In the genomic region with DNA sequence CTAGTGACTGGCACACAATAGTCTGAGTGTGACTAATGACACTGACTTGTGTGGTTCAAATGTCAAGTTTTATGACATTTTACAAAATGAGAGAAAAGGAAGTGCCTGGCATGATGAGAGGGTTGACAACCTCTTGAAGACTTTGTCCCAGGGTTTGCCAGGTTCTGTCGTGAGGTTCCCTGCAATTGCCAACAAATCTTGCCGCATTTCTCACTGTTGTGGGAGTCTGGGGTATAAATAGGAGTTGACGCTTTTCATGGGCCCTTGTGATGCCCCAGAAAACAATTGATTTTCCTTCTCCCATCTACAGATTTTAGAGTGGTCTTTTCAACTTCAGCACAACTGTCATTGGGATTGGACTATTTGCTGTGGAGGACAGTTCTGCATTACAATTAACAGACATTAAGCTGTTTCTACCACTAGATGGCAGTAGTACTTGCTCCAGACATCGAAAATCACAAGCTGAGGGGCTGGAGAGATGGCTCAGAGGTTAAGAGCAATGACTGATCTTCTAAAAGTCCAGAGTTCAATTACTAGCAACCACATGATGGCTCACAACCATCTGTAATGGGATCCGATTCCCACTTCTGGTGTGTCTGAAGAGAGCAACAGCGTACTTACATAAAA, we compare ENCODE assay signal across 9 mouse cellular contexts. TPM values are rescaled to one million over a fixed set of nuclear protein-coding genes. Genes with fewer than 3 reads are reported as not detected.
DNase-seq lines count a peak whose midpoint lies in the region; ATAC-seq and TF ChIP-seq lines count a peak whose summit lies in the region.
"Had no signal": no experiment of that assay in that cellular context is flagged by ENCODE, and none has a peak within 500 bp of the region (broad histone marks: within the 10 kb centered on the region; RNA-seq: fewer than 3 reads in every experiment).

No protein-coding gene starts in this region.

- no peak for TF ChIP-seq POLR2A in kidney, adult 2 months (IDR thresholded peaks at IDR 0.05; ENCODE audit: low read depth, low read length)

- H3K4me3 ChIP-seq in kidney, adult 2 months (ENCODE audit: insufficient read depth, low read depth, low read length), result no peak overlapping the region
- no peak overlapping the region for H3K4me3 ChIP-seq in kidney, embryonic 15.5 days (replicated peaks)
- no peak overlapping the region for H3K4me3 ChIP-seq in embryonic facial prominence, embryonic 11.5 days (ENCODE audit: low read depth, low read length)
- H3K4me3 ChIP-seq: heart, embryonic 13.5 days had no signal

- H3K27me3 ChIP-seq in kidney, adult 2 months (replicated peaks; ENCODE audit: control insufficient read depth, insufficient read depth, low read length), result no peaks in the 10 kb centered on the region
- no peaks in the 10 kb centered on the region for H3K27me3 ChIP-seq in kidney, embryonic 15.5 days
- H3K27me3 ChIP-seq in Patski, result no peaks in the 10 kb centered on the region
- H3K27me3 ChIP-seq in embryonic facial prominence, embryonic 11.5 days (ENCODE audit: control insufficient read depth, insufficient read depth, low read length), result no peaks in the 10 kb centered on the region
- H3K27me3 ChIP-seq: heart, embryonic 13.5 days had no signal

- no peak overlapping the region for H3K27ac ChIP-seq in kidney, adult 2 months (ENCODE audit: insufficient read depth, low read depth, low read length)
- H3K27ac ChIP-seq in kidney, embryonic 15.5 days, result no peak overlapping the region
- no peak overlapping the region for H3K27ac ChIP-seq in embryonic facial prominence, embryonic 11.5 days (replicated peaks; ENCODE audit: low read depth, low read length)
- H3K27ac ChIP-seq: heart, embryonic 13.5 days had no signal

- in situ Hi-C loops in Patski (cut with MboI; ENCODE audit: low pct_unique_long_range_greater_than_20kb), result loop anchor here (5.0 kb wide), 2 partner anchors 139 to 309 kb away; no protein-coding TSS in a partner anchor

- peaks cover 2% of the 10 kb centered on the region; the same call in 1 of the 2 replicates for H3K4me1 ChIP-seq in kidney, adult 2 months (ENCODE audit: control insufficient read depth, insufficient read depth, low read length)
- peaks cover 3% of the 10 kb centered on the region for H3K4me1 ChIP-seq in kidney, embryonic 15.5 days
- H3K4me1 ChIP-seq in embryonic facial prominence, embryonic 11.5 days (ENCODE audit: control insufficient read depth, insufficient read depth, low read length), result no peaks in the 10 kb centered on the region

- POLR2A ChIA-PET in Patski (lab: Charles Lee), result interaction anchor here (0.8 kb wide), 1 partner anchor 19 kb away, joined by 3 read pairs; no protein-coding TSS in a partner anchor

- H3K36me3 ChIP-seq in kidney, adult 2 months (ENCODE audit: control insufficient read depth, insufficient read depth, low read length), result no peaks in the 10 kb centered on the region
- H3K36me3 ChIP-seq in kidney, embryonic 15.5 days, result no peaks in the 10 kb centered on the region
- H3K36me3 ChIP-seq in embryonic facial prominence, embryonic 11.5 days (replicated peaks; ENCODE audit: control insufficient read depth, insufficient read depth, low read depth, low read length), result no peaks in the 10 kb centered on the region
- H3K36me3 ChIP-seq: heart, embryonic 13.5 days had no signal

- TF ChIP-seq CTCF in kidney, adult 2 months (conservative IDR thresholded peaks at IDR 0.05; ENCODE audit: insufficient read depth, insufficient read length, low read depth, low read length), result peak; percentile 40
- peak; percentile 78 for TF ChIP-seq CTCF in Patski (IDR thresholded peaks at IDR 0.05)

- WGBS in kidney, adult 2 months, result 33% methylated on average over 6 of the region's 6 CpGs
- 27% methylated on average over 6 of the region's 6 CpGs for WGBS in kidney, embryonic 15.5 days
- 35% methylated on average over 6 of the region's 6 CpGs for WGBS in embryonic facial prominence, embryonic 11.5 days

- CTCF ChIA-PET in Patski (lab: Charles Lee), result interaction anchor here (0.6 to 2.4 kb wide), 4 partner anchors 16 to 311 kb away, joined by 3 to 8 read pairs (median 4); no protein-coding TSS in a partner anchor

- ATAC-seq in kidney, embryonic 15.5 days (replicated peaks; ENCODE audit: low FRiP score), result no peak
- no peak for ATAC-seq in Patski
- no peak for ATAC-seq in embryonic facial prominence, embryonic 11.5 days (replicated peaks; ENCODE audit: insufficient number of reproducible peaks, low FRiP score, low TSS enrichment, low read depth)

- H3K9me3 ChIP-seq in kidney, embryonic 15.5 days (replicated peaks), result no peaks in the 10 kb centered on the region
- H3K9me3 ChIP-seq in embryonic facial prominence, embryonic 11.5 days (replicated peaks; ENCODE audit: control insufficient read depth, low read length), result no peaks in the 10 kb centered on the region
- H3K9me3 ChIP-seq: heart, embryonic 13.5 days had no signal

- no peak overlapping the region for H3K9ac ChIP-seq in kidney, embryonic 15.5 days
- no peak overlapping the region for H3K9ac ChIP-seq in embryonic facial prominence, embryonic 11.5 days (replicated peaks; ENCODE audit: low read length)
- H3K9ac ChIP-seq: heart, embryonic 13.5 days had no signal

- H3K4me2 ChIP-seq in kidney, embryonic 15.5 days, result no peak overlapping the region
- H3K4me2 ChIP-seq in embryonic facial prominence, embryonic 11.5 days (ENCODE audit: low read depth, low read length), result no peak overlapping the region
- H3K4me2 ChIP-seq: heart, embryonic 13.5 days had no signal

- peak; percentile 79 for DNase-seq in kidney, adult 2 months
- DNase-seq in CD4-positive, CD25-positive, alpha-beta regulatory T cell, adult 2 months (ENCODE audit: low read depth, low spot score), result peak; percentile 80
- no peak for DNase-seq in Patski (ENCODE audit: low read depth, low spot score)
- peak; percentile 84 for DNase-seq in embryonic facial prominence, embryonic 11.5 days (ENCODE audit: low spot score)
- DNase-seq in layer of hippocampus, adult 9-11 months, result peak; percentile 20
- peak; percentile 31 for DNase-seq in yolk sac, embryonic 10.5 days (ENCODE audit: low spot score)
- no peak for DNase-seq in gastrocnemius, adult 8-10 months (ENCODE audit: low spot score in 2 of 2)

RNA-seq across cellular contexts. Expression of a gene that starts 4.2 kb away (rescaled TPM):
- 1.3 and 2.5 TPM in 2 replicates for polyA plus RNA-seq in kidney, adult 2 months (2012; rRNA removed)
- polyA plus RNA-seq in kidney, embryonic 15.5 days (2015; fragmentation: Nextera tagmentation; extraction: Ambion mirVana), result 7.2 and 8.3 TPM in 2 replicates
- 8.5 TPM for polyA plus RNA-seq in Patski (2021)
- polyA plus RNA-seq in embryonic facial prominence, embryonic 11.5 days (2014; fragmentation: Nextera tagmentation; extraction: Ambion mirVana), result 10.9 and 11.0 TPM in 2 replicates
- 1 to 10 TPM; 7.8 to 9.9 (median 8.0) TPM for total RNA-seq in gastrocnemius, adult 8-10 months (2022)

RNA-seq across cellular contexts. Expression of a gene that starts 19.1 kb away (rescaled TPM):
- polyA plus RNA-seq in kidney, adult 2 months (2012; rRNA removed), result 1.0 and 1.2 TPM in 2 replicates
- polyA plus RNA-seq in kidney, embryonic 15.5 days (2015; fragmentation: Nextera tagmentation; extraction: Ambion mirVana), result 1.2 and 1.7 TPM in 2 replicates
- polyA plus RNA-seq in Patski (2021), result 5.8 TPM
- 1.2 and 1.7 TPM in 2 replicates for polyA plus RNA-seq in embryonic facial prominence, embryonic 11.5 days (2014; fragmentation: Nextera tagmentation; extraction: Ambion mirVana)
- 10 to 100 TPM in 2 of 4 experiments, 1 to 10 TPM in 2; 6.4 to 11.8 (median 10.0) TPM for total RNA-seq in gastrocnemius, adult 8-10 months (2022)

RNA-seq across cellular contexts. Expression of a gene that starts 19.4 kb away (rescaled TPM):
- polyA plus RNA-seq in kidney, adult 2 months (2012; rRNA removed), result 5.7 and 7.0 TPM in 2 replicates
- 12.2 and 13.4 TPM in 2 replicates for polyA plus RNA-seq in kidney, embryonic 15.5 days (2015; fragmentation: Nextera tagmentation; extraction: Ambion mirVana)
- polyA plus RNA-seq in Patski (2021), result 4.8 TPM
- 19.2 and 20.6 TPM in 2 replicates for polyA plus RNA-seq in embryonic facial prominence, embryonic 11.5 days (2014; fragmentation: Nextera tagmentation; extraction: Ambion mirVana)
- total RNA-seq in gastrocnemius, adult 8-10 months (2022), result 10 to 100 TPM; 16.0 to 22.3 (median 18.3) TPM

Comparison
In these comparisons a context has a peak if more than half of its experiments do, and no peak if none do; other contexts are left out.
1. DNase-seq: peak in kidney, adult 2 months (single experiment), CD4-positive, CD25-positive, alpha-beta regulatory T cell, adult 2 months (single experiment), embryonic facial prominence, embryonic 11.5 days (single experiment), layer of hippocampus, adult 9-11 months (single experiment) and yolk sac, embryonic 10.5 days (single experiment); none in Patski (single experiment) and gastrocnemius, adult 8-10 months (0 of 2).